Mouse (Mus musculus) heart, postnatal 0 days (tissue): ENCODE measurements at regions not wholly inside any gene's neighbourhood (a gene's known extent, or its start where the extent isn't known, plus 50 kb on each side); places are given as distances from the start of the nearest gene placed in this dataset.

Source experiments
- ATAC-seq: fragments of 200-750 bp; cut with Nextera tagmentation; 2 replicates; pipeline ENCODE4 v1.8.0; 2017; ENCODE audit warnings: low read depth, moderate number of reproducible peaks, moderate library complexity; ENCODE audit not compliant: insufficient read depth
- DNase-seq: peaks from one replicate; pipeline ENCODE4 v3.0.0-alpha.2; 2016; ENCODE audit warnings: low spot score
- H3K27ac ChIP-seq: fragments of 300-500 bp; sonication (generic); 2 replicates; pipeline ENCODE4 v1.5.1; 2014; ENCODE audit warnings: low read depth, mild to moderate bottlenecking
- H3K27me3 ChIP-seq: fragments of 300-500 bp; sonication (generic); 2 replicates; pipeline ENCODE4 v1.6.1; 2014; ENCODE audit warnings: low read length, mixed read lengths; ENCODE audit not compliant: control insufficient read depth, insufficient read depth
- H3K36me3 ChIP-seq: fragments of 300-500 bp; sonication (generic); replicated peaks from 2 replicates; pipeline ENCODE4 v1.6.1; 2014; ENCODE audit warnings: low read length, mixed read lengths; ENCODE audit not compliant: control insufficient read depth, insufficient read depth
- H3K4me1 ChIP-seq: fragments of 300-500 bp; sonication (generic); 2 replicates; pipeline ENCODE4 v1.6.1; 2014; ENCODE audit warnings: antibody characterized with exemption; ENCODE audit not compliant: control insufficient read depth, insufficient read depth
- H3K4me2 ChIP-seq: fragments of 300-500 bp; sonication (generic); 2 replicates; pipeline ENCODE4 v1.6.1; 2014; ENCODE audit warnings: low read depth, mild to moderate bottlenecking, low read length, moderate library complexity
- H3K4me3 ChIP-seq: fragments of 300-500 bp; sonication (generic); 2 replicates; pipeline ENCODE4 v1.5.1; 2014; ENCODE audit warnings: low read depth, low read length
- H3K9ac ChIP-seq: fragments of 300-500 bp; sonication (generic); replicated peaks from 2 replicates; pipeline ENCODE4 v1.6.1; 2014; ENCODE audit warnings: low read depth, low read length, mixed read lengths
- H3K9me3 ChIP-seq: fragments of 300-500 bp; sonication (generic); replicated peaks from 2 replicates; pipeline ENCODE4 v1.6.1; 2016; ENCODE audit warnings: low read length; ENCODE audit not compliant: control insufficient read depth
- CTCF ChIP-seq: IDR thresholded peaks from 2 replicates; pipeline ENCODE4 v1.5.1; 2016; ENCODE audit warnings: antibody characterized with exemption, control low read depth, low read depth
- EP300 ChIP-seq: IDR thresholded peaks from 2 replicates; pipeline ENCODE4 v1.6.1; 2016; ENCODE audit warnings: antibody characterized with exemption, low read depth
- WGBS: fragments of 180-500 bp; shearing (Covaris S2); extraction: QIAGEN DNeasy Blood & Tissue Kit; methylation state at CpG from one replicate; pipeline ENCODE4 v1.1.7; 2014; 5-methylcytosine and 5-hydroxymethylcytosine counted together

DNA sequence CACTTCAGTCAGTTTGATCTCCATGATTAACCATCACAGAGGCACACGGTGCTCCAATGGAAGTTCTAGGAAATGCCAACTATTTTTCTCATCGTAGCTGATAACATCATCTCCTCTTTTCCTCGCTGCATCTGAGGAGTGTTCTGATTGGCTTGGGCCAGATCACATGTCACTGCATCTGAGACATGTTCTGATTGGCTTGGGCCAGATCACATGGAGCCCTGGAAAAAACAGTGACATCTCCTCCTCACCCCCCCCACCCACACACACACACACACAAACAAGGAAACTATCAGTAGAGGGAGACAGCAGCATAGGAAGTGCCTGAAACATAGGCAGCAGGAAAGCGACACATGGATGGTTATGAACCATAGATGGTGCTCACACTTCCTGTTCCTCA is 239.0 kb upstream of the 4930583I09Rik start:
- H3K9me3 ChIP-seq = no peaks in the 10 kb centered on the region
- ATAC-seq (no peak), DNase-seq (no peak)
- no peak overlapping the region for H3K9ac ChIP-seq
- WGBS = 90% methylated on average over 4 of the region's 4 CpGs
- no peaks in the 10 kb centered on the region for H3K27me3 ChIP-seq
- H3K4me3 ChIP-seq = no peak overlapping the region
- H3K4me2 ChIP-seq = no peak overlapping the region
- H3K4me1 ChIP-seq = no peaks in the 10 kb centered on the region
- H3K27ac ChIP-seq = no peak overlapping the region
- no peak; the same call in 1 of the 2 replicates for TF ChIP-seq CTCF
- no peak for TF ChIP-seq EP300
- no peaks in the 10 kb centered on the region for H3K36me3 ChIP-seq

DNA sequence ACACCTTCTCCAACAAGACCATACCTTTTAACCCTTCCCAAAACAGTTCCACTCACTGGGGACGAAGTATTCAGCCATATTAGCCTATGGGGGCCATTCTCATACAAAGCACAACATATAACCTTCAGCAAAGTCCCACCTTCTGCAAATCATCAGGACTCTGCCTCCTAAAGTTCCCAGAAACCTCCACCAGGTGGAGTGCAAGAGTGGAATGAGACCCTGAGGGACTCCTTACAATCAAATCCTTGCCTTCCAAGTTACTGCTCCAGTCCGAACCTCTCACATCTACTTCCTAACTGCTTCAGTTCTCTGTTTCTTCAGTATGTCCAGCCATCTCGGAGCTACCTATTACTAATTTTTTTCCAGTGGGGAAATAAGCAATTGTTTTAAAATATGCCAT is 235.2 kb upstream of the 4930583I09Rik start:
- TF ChIP-seq EP300 = no peak
- TF ChIP-seq CTCF = peak; percentile 66
- Histone ChIP-seq H3K4me2 (no peak overlapping the region), H3K9ac (no peak overlapping the region), H3K27ac (no peak overlapping the region), H3K4me1 (no peaks in the 10 kb centered on the region), H3K27me3 (no peaks in the 10 kb centered on the region), H3K4me3 (no peak overlapping the region), H3K36me3 (no peaks in the 10 kb centered on the region), H3K9me3 (no peaks in the 10 kb centered on the region)
- no peak for ATAC-seq
- DNase-seq = peak; percentile 49
- WGBS = 33% methylated on average over 3 of the region's 3 CpGs

DNA sequence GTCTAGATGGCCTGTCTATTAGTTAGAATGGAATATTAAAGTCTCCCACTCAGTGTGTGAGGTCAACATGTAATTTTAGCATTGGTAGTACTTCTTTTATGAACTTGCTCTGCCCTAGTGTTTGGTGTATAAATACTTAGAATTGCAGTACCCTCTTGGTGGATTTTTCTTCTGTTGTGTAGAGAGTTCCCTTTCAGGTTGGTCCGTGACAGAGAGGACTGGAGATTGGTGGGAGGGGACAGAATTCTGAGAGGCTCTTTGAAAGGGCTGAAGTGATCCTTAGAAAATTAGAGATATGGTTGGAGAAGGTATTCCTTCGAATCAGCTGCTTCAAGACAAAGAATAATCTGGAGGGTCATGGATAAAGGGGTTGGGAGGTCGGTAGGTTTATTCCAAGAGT is 230.3 kb upstream of the 4930583I09Rik start:
- Histone ChIP-seq H3K4me2 (no peak overlapping the region), H3K27me3 (no peaks in the 10 kb centered on the region), H3K4me1 (no peaks in the 10 kb centered on the region), H3K27ac (no peak overlapping the region), H3K9me3 (no peaks in the 10 kb centered on the region), H3K36me3 (no peaks in the 10 kb centered on the region), H3K9ac (no peak overlapping the region), H3K4me3 (no peak overlapping the region)
- DNase-seq (no peak), ATAC-seq (no peak)
- TF ChIP-seq EP300 = no peak
- TF ChIP-seq CTCF = no peak
- 57% methylated on average over 3 of the region's 3 CpGs for WGBS

DNA sequence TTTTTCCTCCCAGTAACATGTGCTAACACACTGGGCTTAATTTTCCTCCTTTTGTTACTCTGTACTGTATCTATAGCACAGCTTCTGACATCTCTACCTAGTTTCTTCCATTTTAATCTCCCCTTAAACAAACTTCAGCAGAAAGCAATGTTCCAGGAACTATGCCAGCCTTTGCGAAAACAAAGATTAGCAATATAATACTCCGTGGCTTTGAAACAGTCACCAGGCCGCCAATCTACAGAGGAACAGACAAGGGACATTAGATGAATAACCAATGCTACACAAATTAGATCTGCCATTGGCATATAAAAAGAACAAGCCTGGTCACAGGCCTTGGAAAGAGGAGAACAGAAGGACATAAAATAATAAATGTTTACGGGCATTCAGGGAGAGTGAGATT is 220.2 kb upstream of the 4930583I09Rik start:
- no peak for TF ChIP-seq EP300
- TF ChIP-seq CTCF = no peak
- WGBS = 51% methylated on average over 4 of the region's 4 CpGs

DNA sequence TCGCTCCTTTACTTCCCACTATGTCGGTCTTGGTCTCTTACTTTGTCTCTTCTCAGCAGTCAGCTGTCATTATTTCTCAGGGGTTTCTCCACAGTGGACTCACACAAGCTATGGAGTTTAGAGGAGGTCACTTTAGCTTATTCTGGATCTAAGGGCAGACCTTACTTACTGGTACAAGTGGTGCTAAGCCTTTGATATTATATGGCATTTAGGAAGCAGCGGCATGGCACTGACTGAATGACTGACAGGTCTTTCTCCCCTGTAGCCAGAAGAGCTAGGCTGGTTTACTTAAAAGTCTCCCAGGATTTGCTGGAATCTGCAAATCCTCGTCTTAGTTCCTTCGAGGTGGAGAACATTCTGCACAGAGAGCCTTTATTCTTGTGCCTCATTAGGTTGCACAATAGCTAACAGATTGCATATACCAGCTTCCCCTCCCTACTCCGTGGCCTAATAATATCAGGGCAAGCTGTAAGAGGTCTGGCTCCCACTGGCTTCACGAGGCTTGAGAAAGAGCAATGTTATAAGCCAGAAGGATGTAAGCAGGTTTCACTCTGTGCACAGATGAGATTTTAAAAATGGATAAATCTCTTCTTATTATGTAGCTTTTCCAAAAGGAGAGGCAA is 214.1 kb upstream of the 4930583I09Rik start:
- H3K9ac ChIP-seq = no peak overlapping the region
- no peaks in the 10 kb centered on the region for H3K9me3 ChIP-seq
- WGBS = 66% methylated on average over 7 of the region's 7 CpGs
- ATAC-seq (no peak), DNase-seq (no peak)
- H3K4me2 ChIP-seq = no peak overlapping the region
- peaks cover 8% of the 10 kb centered on the region for H3K4me1 ChIP-seq
- no peaks in the 10 kb centered on the region for H3K27me3 ChIP-seq
- no peaks in the 10 kb centered on the region for H3K36me3 ChIP-seq
- H3K4me3 ChIP-seq = no peak overlapping the region
- no peak for TF ChIP-seq CTCF
- no peak for TF ChIP-seq EP300
- no peak overlapping the region for H3K27ac ChIP-seq

More for the DNA sequence above, 220.2 kb upstream of the 4930583I09Rik start:
- no peaks in the 10 kb centered on the region for H3K9me3 ChIP-seq
- ATAC-seq (no peak), DNase-seq (no peak)
- H3K4me2 ChIP-seq = no peak overlapping the region
- no peaks in the 10 kb centered on the region for H3K36me3 ChIP-seq
- no peak overlapping the region for H3K27ac ChIP-seq
- H3K9ac ChIP-seq = no peak overlapping the region
- no peaks in the 10 kb centered on the region for H3K27me3 ChIP-seq
- H3K4me3 ChIP-seq = no peak overlapping the region
- no peaks in the 10 kb centered on the region for H3K4me1 ChIP-seq

DNA sequence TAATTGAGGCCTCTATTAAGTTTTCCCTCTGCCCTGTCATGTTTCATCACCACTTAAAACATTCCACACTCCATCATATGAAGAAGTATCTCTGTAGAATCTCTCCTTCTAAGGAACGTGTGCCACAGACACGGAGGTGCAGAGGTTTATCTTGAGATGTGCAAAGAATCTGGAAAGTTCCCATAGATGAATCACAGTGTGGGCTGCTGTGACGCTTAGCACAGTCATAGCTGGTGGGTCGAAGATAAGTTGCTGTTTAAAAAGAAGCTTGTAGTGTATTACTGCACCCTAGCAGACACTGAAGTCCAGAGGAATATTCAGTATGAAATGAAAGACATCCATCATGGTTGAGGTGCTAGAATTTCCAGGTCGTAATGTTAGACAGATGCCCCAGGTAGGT is 179.9 kb upstream of the 4930583I09Rik start:
- ATAC-seq (no peak), DNase-seq (no peak)
- Histone ChIP-seq H3K9ac (no peak overlapping the region), H3K27me3 (no peaks in the 10 kb centered on the region), H3K4me1 (no peaks in the 10 kb centered on the region), H3K9me3 (no peaks in the 10 kb centered on the region), H3K4me2 (no peak overlapping the region), H3K36me3 (no peaks in the 10 kb centered on the region), H3K4me3 (no peak overlapping the region), H3K27ac (no peak overlapping the region)
- WGBS = 67% methylated on average over 5 of the region's 5 CpGs
- TF ChIP-seq EP300 = no peak
- no peak for TF ChIP-seq CTCF
